Mouse (Mus musculus) midbrain, embryonic 16.5 days (tissue): ENCODE results near the gene Tex21. TPM values are rescaled to one million over a fixed set of nuclear protein-coding genes. Genes with fewer than 3 reads are reported as not detected.

ENCODE experiments used
- ATAC-seq: fragments of 200-750 bp; cut with Nextera tagmentation; 2 replicates; pipeline ENCODE4 v1.8.0; 2017; ENCODE audit warnings: moderate TSS enrichment
- H3K27ac ChIP-seq: fragments of 300-500 bp; sonication (generic); 2 replicates; pipeline ENCODE4 v1.5.1; 2014; ENCODE audit warnings: mild to moderate bottlenecking, low read length, mixed read lengths
- H3K27me3 ChIP-seq: fragments of 300-500 bp; sonication (generic); 2 replicates; pipeline ENCODE4 v1.6.1; 2014; ENCODE audit warnings: low read depth, low read length, mixed read lengths; ENCODE audit not compliant: control insufficient read depth, insufficient read depth
- H3K36me3 ChIP-seq: fragments of 300-500 bp; sonication (generic); 2 replicates; pipeline ENCODE4 v1.6.1; 2014; ENCODE audit warnings: mild to moderate bottlenecking, low read length, moderate library complexity, mixed read lengths; ENCODE audit not compliant: control insufficient read depth, insufficient read depth
- H3K4me1 ChIP-seq: fragments of 300-500 bp; sonication (generic); 2 replicates; pipeline ENCODE4 v1.6.1; 2014; ENCODE audit warnings: mild to moderate bottlenecking, low read length, mixed read lengths; ENCODE audit not compliant: control insufficient read depth, insufficient read depth
- H3K4me2 ChIP-seq: fragments of 300-500 bp; sonication (generic); 2 replicates; pipeline ENCODE4 v1.6.1; 2014; ENCODE audit warnings: mild to moderate bottlenecking, low read length, mixed read lengths
- H3K4me3 ChIP-seq: fragments of 300-500 bp; sonication (generic); 2 replicates; pipeline ENCODE4 v1.5.1; 2014; ENCODE audit warnings: low read depth, mild to moderate bottlenecking, low read length, moderate library complexity, mixed read lengths
- H3K9ac ChIP-seq: fragments of 300-500 bp; sonication (generic); 2 replicates; pipeline ENCODE4 v1.6.1; 2014; ENCODE audit warnings: low read depth, low read length, mixed read lengths
- H3K9me3 ChIP-seq: fragments of 300-500 bp; sonication (generic); replicated peaks from 2 replicates; pipeline ENCODE4 v1.6.1; 2014; ENCODE audit warnings: mild to moderate bottlenecking, low read length, mixed read lengths; ENCODE audit not compliant: control insufficient read depth, poor library complexity, severe bottlenecking
- WGBS: fragments of 180-500 bp; shearing (Covaris S2); extraction: QIAGEN DNeasy Blood & Tissue Kit; methylation state at CpG from one replicate; pipeline ENCODE4 v1.1.7; 2014; 5-methylcytosine and 5-hydroxymethylcytosine counted together
- polyA plus RNA-seq: library from polyadenylated mRNA; unstranded; fragments of >200 nt; fragmentation: Nextera tagmentation; extraction: Ambion mirVana; gene quantifications from 2 replicates; pipeline ENCODE4 v1.2.1, GENCODE M21; 2015

Tex21 gene
- not detected in 2 replicates for polyA plus RNA-seq

GRCm38 (mm10) chr12:76246646-76247045 lies at the start of gene Tex21:
TSS of gene Tex21 (minus strand) at chr12:76246746.
- Histone ChIP-seq H3K9ac (no peak within 1 kb of the TSS), H3K4me3 (no peak within 1 kb of the TSS), H3K27ac (no peak within 1 kb of the TSS), H3K36me3 (no peaks in the 10 kb centered on the region), H3K9me3 (no peaks in the 10 kb centered on the region), H3K27me3 (no peaks in the 10 kb centered on the region), H3K4me1 (no peaks in the 10 kb centered on the region), H3K4me2 (no peak within 1 kb of the TSS)
- no peak for ATAC-seq
- 59% methylated on average over 6 of the region's 6 CpGs for WGBS

- no peak overlapping the region for H3K27ac ChIP-seq
- H3K4me2 ChIP-seq, result no peak overlapping the region
- no peak overlapping the region for H3K9ac ChIP-seq
- WGBS, result 67% methylated on average over 7 of the region's 7 CpGs
- H3K9me3 ChIP-seq, result no peaks in the 10 kb centered on the region
- ATAC-seq, result no peak
- H3K4me1 ChIP-seq, result no peaks in the 10 kb centered on the region
- no peak overlapping the region for H3K4me3 ChIP-seq
- H3K36me3 ChIP-seq, result peaks cover 12% of the 10 kb centered on the region
- H3K27me3 ChIP-seq, result no peaks in the 10 kb centered on the region
Measured at GRCm38 (mm10) chr12:76293192-76293591, 46.6 kb upstream of the Tex21 start.

- H3K4me3 ChIP-seq, result no peak overlapping the region
- 96% methylated on average over 2 of the region's 2 CpGs for WGBS
Measured at GRCm38 (mm10) chr12:76290271-76290670, 43.7 kb upstream of the Tex21 start.

GRCm38 (mm10) chr12:76289428-76289827 lies 42.9 kb upstream of the Tex21 start:
- H3K36me3 ChIP-seq, result peaks cover 9% of the 10 kb centered on the region
- H3K9me3 ChIP-seq, result no peaks in the 10 kb centered on the region
- H3K9ac ChIP-seq, result no peak overlapping the region
- H3K4me3 ChIP-seq, result no peak overlapping the region
- H3K4me1 ChIP-seq, result peaks cover 6% of the 10 kb centered on the region; the same call in 1 of the 2 replicates
- no peaks in the 10 kb centered on the region for H3K27me3 ChIP-seq
- H3K4me2 ChIP-seq, result no peak overlapping the region
- H3K27ac ChIP-seq, result no peak overlapping the region
- 97% methylated on average over 12 of the region's 12 CpGs for WGBS
- no peak for ATAC-seq

More at GRCm38 (mm10) chr12:76290271-76290670, 43.7 kb upstream of the Tex21 start:
- Histone ChIP-seq H3K4me2 (no peak overlapping the region), H3K4me1 (peaks cover 6% of the 10 kb centered on the region; the same call in 1 of the 2 replicates), H3K27me3 (no peaks in the 10 kb centered on the region), H3K27ac (no peak overlapping the region), H3K9ac (no peak overlapping the region), H3K9me3 (no peaks in the 10 kb centered on the region), H3K36me3 (peaks cover 9% of the 10 kb centered on the region)
- ATAC-seq, result no peak

GRCm38 (mm10) chr12:76288494-76288893 lies 41.9 kb upstream of the Tex21 start:
- H3K27ac ChIP-seq, result 0 out of 2 replicates have a peak overlapping the region, but pooled peaks have one; percentile 20
- no peak overlapping the region for H3K4me2 ChIP-seq
- H3K36me3 ChIP-seq, result peaks cover 14% of the 10 kb centered on the region
- no peaks in the 10 kb centered on the region for H3K27me3 ChIP-seq
- no peak overlapping the region for H3K9ac ChIP-seq
- ATAC-seq, result no peak
- peaks cover 6% of the 10 kb centered on the region; the same call in 1 of the 2 replicates for H3K4me1 ChIP-seq
- no peaks in the 10 kb centered on the region for H3K9me3 ChIP-seq
- WGBS, result 25% methylated on average over 5 of the region's 5 CpGs
- no peak overlapping the region for H3K4me3 ChIP-seq

GRCm38 (mm10) chr12:76287986-76288385 lies 41.4 kb upstream of the Tex21 start:
- peaks cover 6% of the 10 kb centered on the region; the same call in 1 of the 2 replicates for H3K4me1 ChIP-seq
- H3K9me3 ChIP-seq, result no peaks in the 10 kb centered on the region
- no peak overlapping the region for H3K4me3 ChIP-seq
- H3K27ac ChIP-seq, result peak overlapping the region; percentile 71
- peak; percentile 66 for ATAC-seq
- no peak overlapping the region for H3K4me2 ChIP-seq
- H3K9ac ChIP-seq, result no peak overlapping the region
- no peaks in the 10 kb centered on the region for H3K27me3 ChIP-seq
- 20% methylated on average over 8 of the region's 8 CpGs for WGBS
- peaks cover 17% of the 10 kb centered on the region for H3K36me3 ChIP-seq

GRCm38 (mm10) chr12:76285418-76285817 lies 38.9 kb upstream of the Tex21 start:
- Histone ChIP-seq H3K9ac (no peak overlapping the region), H3K27ac (no peak overlapping the region), H3K27me3 (no peaks in the 10 kb centered on the region), H3K4me2 (no peak overlapping the region), H3K4me1 (peaks cover 6% of the 10 kb centered on the region), H3K9me3 (no peaks in the 10 kb centered on the region), H3K36me3 (peaks cover 10% of the 10 kb centered on the region), H3K4me3 (no peak overlapping the region)
- 90% methylated on average over 6 of the region's 6 CpGs for WGBS
- ATAC-seq, result no peak

- Histone ChIP-seq H3K4me3 (no peak overlapping the region), H3K9me3 (no peaks in the 10 kb centered on the region), H3K4me1 (peaks cover 2% of the 10 kb centered on the region), H3K27me3 (no peaks in the 10 kb centered on the region), H3K4me2 (no peak overlapping the region), H3K27ac (no peak overlapping the region), H3K9ac (no peak overlapping the region), H3K36me3 (peaks cover 10% of the 10 kb centered on the region)
- 90% methylated on average over 17 of the region's 17 CpGs for WGBS
- ATAC-seq, result no peak
Measured at GRCm38 (mm10) chr12:76282532-76283173, 36.1 kb upstream of the Tex21 start.

- H3K4me2 ChIP-seq, result no peak overlapping the region
- peaks cover 10% of the 10 kb centered on the region for H3K36me3 ChIP-seq
- WGBS, result 43% methylated on average over 4 of the region's 4 CpGs
- no peak overlapping the region for H3K4me3 ChIP-seq
- no peak overlapping the region for H3K27ac ChIP-seq
- H3K9ac ChIP-seq, result no peak overlapping the region
- no peaks in the 10 kb centered on the region for H3K9me3 ChIP-seq
- ATAC-seq, result no peak
- H3K4me1 ChIP-seq, result no peaks in the 10 kb centered on the region; the same call in 1 of the 2 replicates
- no peaks in the 10 kb centered on the region for H3K27me3 ChIP-seq
Measured at GRCm38 (mm10) chr12:76282132-76282531, 35.6 kb upstream of the Tex21 start.
